Mouse (Mus musculus): ENCODE measurements around the gene Gabrp. TPM values are rescaled to one million over a fixed set of nuclear protein-coding genes. Genes with fewer than 3 reads are reported as not detected.

Gene Gabrp
- polyA plus RNA-seq, 1 experiment = 0.18 TPM

DNA sequence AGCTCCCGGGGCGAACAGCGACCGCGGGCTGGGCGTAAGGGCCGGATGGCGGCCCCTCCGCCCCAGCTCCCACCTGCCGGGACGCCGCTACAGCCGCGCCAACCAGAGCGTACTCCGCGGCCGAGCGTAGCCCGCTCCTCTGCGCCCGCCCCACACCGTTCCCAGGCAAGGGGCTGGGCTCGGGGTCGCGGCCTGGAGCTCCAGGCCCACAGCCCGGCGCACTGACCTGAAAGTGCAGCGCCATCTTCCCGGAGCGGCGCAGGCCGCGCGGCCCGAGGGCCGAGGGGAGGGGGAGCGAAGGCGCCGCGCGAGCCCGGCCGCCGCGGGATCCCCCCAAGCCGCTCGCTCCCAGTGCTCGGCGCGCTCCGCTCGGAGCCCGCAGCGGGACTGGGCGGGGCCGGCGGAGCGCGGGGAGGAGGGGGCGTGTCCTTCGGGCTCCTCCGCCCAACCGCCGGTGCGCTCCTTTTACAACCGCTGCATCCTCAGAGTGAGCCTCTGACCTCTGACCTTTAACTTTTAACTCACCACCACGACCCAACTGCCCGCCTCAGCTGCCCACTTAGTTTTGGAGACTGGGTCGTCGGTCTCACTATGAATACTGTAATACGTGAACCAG lies 65.3 kb downstream of the Gabrp start, which contains the start of gene Ranbp17:
Ranbp17 (minus strand) TSS at position 371 of the 616 bp plus-strand sequence.
- Histone ChIP-seq H3K9me3 (replicated peaks; ENCODE audit: control insufficient read depth, insufficient read depth, low read length, poor library complexity, severe bottlenecking) (no peaks in the 10 kb centered on the region; the same call in 1 of the 2 replicates), H3K4me3 (ENCODE audit: low read depth, low read length) (peak within 1 kb of the TSS; percentile 90), H3K27ac (ENCODE audit: insufficient read depth, low read length) (peak within 1 kb of the TSS; percentile 52), H3K4me1 (ENCODE audit: control insufficient read depth, insufficient read depth, low read length) (peaks cover 2% of the 10 kb centered on the region), H3K36me3 (ENCODE audit: control insufficient read depth, insufficient read depth, low read length, poor library complexity, severe bottlenecking) (peaks cover 4% of the 10 kb centered on the region; the same call in 1 of the 2 replicates), H3K27me3 (ENCODE audit: control insufficient read depth, insufficient read depth, low read length, poor library complexity, severe bottlenecking) (no peaks in the 10 kb centered on the region), H3K9ac (ENCODE audit: low read depth, poor library complexity, severe bottlenecking) (peak within 1 kb of the TSS; percentile 93)
- TF ChIP-seq POLR2A (IDR thresholded peaks at IDR 0.05; ENCODE audit: insufficient read depth, low read length) (no peak), EP300 (IDR thresholded peaks at IDR 0.05; ENCODE audit: insufficient read depth, low read depth, low read length) (no peak), CTCF (IDR thresholded peaks at IDR 0.05; ENCODE audit: low read depth, low read length) (no peak)

DNA sequence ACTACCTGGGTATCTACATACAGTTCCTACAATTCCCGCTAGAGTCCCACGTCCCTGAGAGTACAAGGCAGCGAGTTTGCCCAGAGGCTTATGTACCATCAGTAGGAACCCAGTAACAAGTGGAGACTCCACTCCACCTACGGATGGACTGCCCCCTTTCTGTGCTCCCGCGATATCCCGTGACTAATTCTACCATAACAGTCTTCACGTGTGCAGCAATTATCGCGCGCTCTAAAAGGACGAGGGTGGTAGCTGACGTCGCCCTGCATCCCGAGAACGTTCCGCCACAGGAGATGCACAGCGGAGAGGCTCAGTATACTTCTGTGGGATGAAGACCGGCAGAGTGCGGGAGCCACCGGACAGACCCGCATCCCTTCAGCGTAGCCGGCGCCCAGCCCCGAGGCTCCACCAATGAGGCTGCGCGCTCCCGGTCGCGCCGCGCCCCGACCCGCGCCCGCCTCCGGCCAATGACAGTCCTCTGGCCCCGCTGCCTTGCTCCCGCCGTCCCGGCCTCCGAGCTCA lies 65.8 kb downstream of the Gabrp start:
- Histone ChIP-seq H3K4me3 (ENCODE audit: low read depth, low read length) (peak overlapping the region; percentile 90), H3K36me3 (ENCODE audit: control insufficient read depth, insufficient read depth, low read length, poor library complexity, severe bottlenecking) (peaks cover 4% of the 10 kb centered on the region), H3K9ac (ENCODE audit: low read depth, poor library complexity, severe bottlenecking) (peak overlapping the region; percentile 93), H3K27ac (ENCODE audit: insufficient read depth, low read length) (peak overlapping the region; percentile 37), H3K27me3 (ENCODE audit: control insufficient read depth, insufficient read depth, low read length, poor library complexity, severe bottlenecking) (no peaks in the 10 kb centered on the region), H3K9me3 (replicated peaks; ENCODE audit: control insufficient read depth, insufficient read depth, low read length, poor library complexity, severe bottlenecking) (no peaks in the 10 kb centered on the region; the same call in 1 of the 2 replicates), H3K4me1 (ENCODE audit: control insufficient read depth, insufficient read depth, low read length) (peaks cover 2% of the 10 kb centered on the region)
- TF ChIP-seq POLR2A (IDR thresholded peaks at IDR 0.05; ENCODE audit: insufficient read depth, low read length) = no peak
- TF ChIP-seq CTCF (IDR thresholded peaks at IDR 0.05; ENCODE audit: low read depth, low read length) = no peak
- no peak for TF ChIP-seq EP300 (IDR thresholded peaks at IDR 0.05; ENCODE audit: insufficient read depth, low read depth, low read length)

DNA sequence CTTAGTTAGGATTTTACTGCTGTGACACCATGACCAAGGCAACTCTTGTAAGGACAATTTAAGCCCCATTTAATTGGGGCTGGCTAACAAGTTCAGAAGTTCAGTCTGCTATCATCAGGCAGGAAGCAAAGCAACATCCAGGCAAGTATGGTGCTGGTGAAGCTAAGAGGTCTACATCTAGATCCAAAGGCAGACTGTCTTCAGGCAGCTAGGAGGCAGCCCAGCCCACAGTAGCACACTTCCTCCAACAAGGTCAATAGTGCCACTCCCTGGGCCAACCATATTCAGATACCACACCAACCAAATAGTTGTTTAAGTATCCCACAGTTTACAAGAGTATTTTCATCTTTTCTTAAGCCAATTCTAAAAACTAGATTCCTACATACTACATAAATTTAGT lies 69.4 kb downstream of the Gabrp start:
- no peak overlapping the region for H3K4me3 ChIP-seq (ENCODE audit: low read depth, low read length)
- no peaks in the 10 kb centered on the region for H3K27me3 ChIP-seq (ENCODE audit: control insufficient read depth, insufficient read depth, low read length, poor library complexity, severe bottlenecking)
- TF ChIP-seq POLR2A (IDR thresholded peaks at IDR 0.05; ENCODE audit: insufficient read depth, low read length) (no peak), CTCF (IDR thresholded peaks at IDR 0.05; ENCODE audit: low read depth, low read length) (peak; percentile 31), EP300 (IDR thresholded peaks at IDR 0.05; ENCODE audit: insufficient read depth, low read depth, low read length) (no peak)
- H3K4me1 ChIP-seq (ENCODE audit: control insufficient read depth, insufficient read depth, low read length) = peaks cover 2% of the 10 kb centered on the region
- H3K9me3 ChIP-seq (replicated peaks; ENCODE audit: control insufficient read depth, insufficient read depth, low read length, poor library complexity, severe bottlenecking) = no peaks in the 10 kb centered on the region
- no peak overlapping the region for H3K27ac ChIP-seq (ENCODE audit: insufficient read depth, low read length)
- H3K9ac ChIP-seq (ENCODE audit: low read depth, poor library complexity, severe bottlenecking) = no peak overlapping the region
- H3K36me3 ChIP-seq (ENCODE audit: control insufficient read depth, insufficient read depth, low read length, poor library complexity, severe bottlenecking) = peaks cover 15% of the 10 kb centered on the region

Other genes starting within 250 kb of the Gabrp start
- gene Ranbp17, start 65.2 kb downstream of the Gabrp start, polyA plus RNA-seq (2011; ENCODE audit: insufficient read depth, insufficient read length, low read depth, missing spikeins) = 51.3 and 54.8 TPM in 2 replicates
- gene D130052B06Rik, start 20.3 kb upstream of the Gabrp start, polyA plus RNA-seq (2011; ENCODE audit: insufficient read depth, insufficient read length, low read depth, missing spikeins) = not detected in 2 replicates